Mouse (Mus musculus) G1E (cell line): Measurements from ENCODE around the gene Nav1. TPM values are rescaled to one million over a fixed set of nuclear protein-coding genes. Genes with fewer than 3 reads are reported as not detected.

Experiments
- ATAC-seq: 2 replicates; pipeline ENCODE4 v1.8.0; 2016; ENCODE audit warnings: mild to moderate bottlenecking; ENCODE audit not compliant: insufficient number of reproducible peaks, poor library complexity, low FRiP score, severe bottlenecking; ENCODE audit errors: extremely low read depth
- DNase-seq: peaks from one replicate; pipeline ENCODE4 v3.0.0; 2012; ENCODE audit warnings: low spot score
- H3K27me3 ChIP-seq: 2 replicates; pipeline ENCODE4 v1.6.1; 2012; ENCODE audit warnings: mild to moderate bottlenecking, low read length, inconsistent platforms; ENCODE audit not compliant: insufficient read depth
- H3K36me3 ChIP-seq: replicated peaks from 2 replicates; pipeline ENCODE3; 2012; ENCODE audit warnings: mild to moderate bottlenecking, inconsistent platforms
- H3K4me1 ChIP-seq: 2 replicates; pipeline ENCODE4 v1.6.1; 2012; ENCODE audit warnings: low read depth, low read length, inconsistent platforms, mixed read lengths; ENCODE audit not compliant: insufficient read depth
- H3K4me3 ChIP-seq: 2 replicates; pipeline ENCODE4 v1.5.1; 2012; ENCODE audit warnings: low read depth, mild to moderate bottlenecking, inconsistent platforms, low read length, moderate library complexity, mixed read lengths
- H3K9me3 ChIP-seq: replicated peaks from 2 replicates; pipeline ENCODE4 v1.6.1; 2012; ENCODE audit warnings: inconsistent platforms
- CTCF ChIP-seq: IDR thresholded peaks from 2 replicates; pipeline ENCODE4 v1.5.1; 2012; ENCODE audit warnings: low read depth, low read length, inconsistent platforms, mixed read lengths
- GATA1 ChIP-seq: IDR thresholded peaks from 2 replicates; pipeline ENCODE4 v1.6.1; 2012; ENCODE audit warnings: borderline replicate concordance, low read length, inconsistent platforms, mixed read lengths
- GATA2 ChIP-seq: IDR thresholded peaks from 2 replicates; pipeline ENCODE4 v1.6.1; 2012; ENCODE audit warnings: low read depth, low read length, inconsistent platforms, borderline replicate concordance
- POLR2AphosphoS5 ChIP-seq: IDR thresholded peaks from 2 replicates; pipeline ENCODE4 v1.6.1; 2012; ENCODE audit warnings: low read depth, low read length, inconsistent platforms; ENCODE audit not compliant: insufficient replicate concordance
- TAL1 ChIP-seq: conservative IDR thresholded peaks from 2 replicates; pipeline ENCODE4 v1.6.1; 2012; ENCODE audit warnings: low read depth, low read length, inconsistent platforms, mixed read lengths
- polyA plus RNA-seq: library from polyadenylated mRNA; stranded (reverse); fragments of >175 nt; gene quantifications from 2 replicates; pipeline ENCODE4 v1.2.3, GENCODE M21; 2012
- total RNA-seq, 2 experiments: library from RNA; stranded (forward) in 1 of 2; stranded (reverse) in 1 of 2; fragments of 200-1000 nt in 1 of 2; fragments of >200 nt in 1 of 2; fragmentation: Nextera tagmentation in 1 of 2; gene quantifications; 2 replicates each; pipeline ENCODE4 v1.2.3; 2014 to 2017

Gene Nav1
- total and polyA plus RNA-seq, 3 experiments = 0.22 TPM; not detected in 2

DNA sequence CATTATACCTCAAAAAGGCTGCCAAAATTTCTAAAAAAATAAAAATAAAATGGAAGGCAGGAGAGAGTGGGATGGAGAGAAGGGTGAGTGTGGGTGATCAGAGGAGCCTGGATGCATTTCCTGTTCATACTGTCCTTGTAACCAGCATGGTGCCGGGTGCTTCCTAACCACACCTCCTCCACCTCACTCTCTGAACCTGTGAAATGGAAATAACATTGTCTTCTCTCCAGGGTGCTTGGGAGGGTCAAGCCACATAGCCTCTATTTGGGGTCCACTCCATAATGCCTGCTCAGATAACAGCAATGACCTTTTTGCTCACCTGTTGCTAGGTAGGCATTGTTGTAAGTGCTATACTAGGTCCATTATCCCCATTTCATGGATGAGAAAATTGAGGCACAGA is 32.0 kb upstream of the Nav1 start:
- Histone ChIP-seq H3K36me3 (no peaks in the 10 kb centered on the region), H3K4me3 (no peak overlapping the region), H3K27me3 (no peaks in the 10 kb centered on the region), H3K4me1 (no peaks in the 10 kb centered on the region), H3K9me3 (no peaks in the 10 kb centered on the region)
- no peak for ATAC-seq
- TF ChIP-seq GATA1 (no peak), TAL1 (no peak), POLR2AphosphoS5 (no peak), CTCF (no peak), GATA2 (no peak)
- no peak for DNase-seq

DNA sequence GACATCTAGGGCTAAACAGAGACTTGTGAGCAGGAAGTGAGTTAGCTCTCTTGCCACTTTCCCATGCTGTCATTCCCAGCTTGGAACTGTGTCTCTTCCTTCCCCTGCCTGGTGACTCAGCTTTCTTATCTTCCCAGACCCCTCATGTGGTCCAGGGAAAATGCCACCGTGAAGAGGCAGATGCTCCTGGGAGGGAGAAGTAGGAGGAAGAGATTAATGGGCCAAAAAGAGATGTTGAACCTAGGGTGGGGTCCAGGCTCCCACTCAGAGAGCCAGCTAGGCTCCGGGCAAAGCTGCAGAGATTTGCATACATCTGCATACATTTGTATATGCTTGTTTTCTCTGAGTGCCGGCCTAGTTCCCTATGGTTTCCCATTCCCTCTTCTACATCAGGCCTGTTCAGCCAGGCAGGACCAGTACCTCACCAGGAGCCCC is 30.5 kb upstream of the Nav1 start:
- Histone ChIP-seq H3K27me3 (no peaks in the 10 kb centered on the region), H3K9me3 (no peaks in the 10 kb centered on the region), H3K36me3 (no peaks in the 10 kb centered on the region), H3K4me3 (no peak overlapping the region), H3K4me1 (no peaks in the 10 kb centered on the region)
- DNase-seq (no peak), ATAC-seq (no peak)
- TF ChIP-seq GATA1 = no peak
- no peak for TF ChIP-seq CTCF
- TF ChIP-seq TAL1 = no peak
- no peak for TF ChIP-seq POLR2AphosphoS5
- no peak for TF ChIP-seq GATA2

DNA sequence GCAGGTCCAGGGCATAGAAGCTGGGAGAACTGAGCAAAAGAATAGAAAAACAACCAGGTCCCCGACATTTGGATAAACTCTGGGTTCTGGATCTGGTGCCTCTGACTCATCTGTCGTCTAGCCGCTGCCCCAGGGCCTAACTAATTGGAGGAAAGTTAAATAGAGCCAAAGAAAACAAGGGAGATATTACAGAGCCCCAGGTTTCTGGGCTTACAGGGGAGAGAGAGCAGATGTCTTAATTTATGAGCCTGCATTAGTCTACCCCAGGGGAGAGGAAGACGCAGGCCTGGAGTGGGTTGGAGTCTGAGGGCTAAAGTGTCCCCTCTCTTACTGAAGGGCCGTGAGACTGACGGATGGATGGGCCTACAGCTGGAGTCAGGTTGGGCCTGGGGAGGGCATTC is 29.0 kb upstream of the Nav1 start:
- DNase-seq (no peak), ATAC-seq (no peak)
- no peaks in the 10 kb centered on the region for H3K4me1 ChIP-seq

DNA sequence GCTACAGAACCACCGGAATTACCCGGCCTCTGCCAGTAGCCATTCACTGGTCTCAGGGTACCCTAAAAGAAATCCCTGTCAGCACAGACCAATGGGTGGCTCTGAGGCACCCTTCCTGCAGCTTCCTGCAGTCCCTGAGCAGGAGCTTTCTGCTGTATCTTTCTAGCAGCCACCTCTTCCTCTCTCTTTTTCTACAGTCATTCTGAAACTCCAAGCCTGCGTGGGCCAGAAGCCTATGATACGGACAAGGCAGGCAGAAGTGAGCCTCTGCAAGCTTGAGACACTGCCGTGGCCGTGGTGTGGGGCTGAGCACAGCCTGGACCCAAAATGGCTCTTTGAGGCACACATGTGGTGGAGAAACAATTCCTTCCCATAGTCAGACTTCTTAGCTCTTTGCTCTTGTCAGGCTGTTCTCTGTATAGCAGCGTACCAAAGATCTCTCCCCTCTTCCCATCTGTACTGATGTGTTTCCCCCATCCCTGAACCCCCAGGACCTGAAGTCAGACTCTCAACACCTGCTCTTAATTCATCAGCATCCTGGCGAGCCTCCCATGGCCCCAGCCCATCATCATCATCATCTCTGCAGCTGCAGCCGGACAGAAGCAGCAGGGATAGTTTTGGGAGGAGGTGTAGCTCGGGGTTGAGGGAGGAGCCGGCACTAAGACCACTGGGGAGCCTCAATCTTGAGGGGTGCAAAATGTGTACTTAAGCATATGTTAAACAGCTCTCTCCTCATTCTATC is 28.4 kb upstream of the Nav1 start:
- H3K27me3 ChIP-seq = no peaks in the 10 kb centered on the region
- no peak for DNase-seq
- no peak for TF ChIP-seq GATA2
- TF ChIP-seq TAL1 = no peak
- no peak for TF ChIP-seq POLR2AphosphoS5
- no peak for TF ChIP-seq GATA1
- no peak for TF ChIP-seq CTCF
- no peaks in the 10 kb centered on the region for H3K4me1 ChIP-seq
- H3K36me3 ChIP-seq = no peaks in the 10 kb centered on the region
- H3K4me3 ChIP-seq = no peak overlapping the region
- ATAC-seq = no peak
- no peaks in the 10 kb centered on the region for H3K9me3 ChIP-seq

More for the DNA sequence above, 29.0 kb upstream of the Nav1 start:
- Histone ChIP-seq H3K27me3 (no peaks in the 10 kb centered on the region), H3K4me3 (no peak overlapping the region), H3K36me3 (no peaks in the 10 kb centered on the region), H3K9me3 (no peaks in the 10 kb centered on the region)
- TF ChIP-seq GATA1 (no peak), CTCF (no peak), TAL1 (no peak), GATA2 (no peak), POLR2AphosphoS5 (no peak)

DNA sequence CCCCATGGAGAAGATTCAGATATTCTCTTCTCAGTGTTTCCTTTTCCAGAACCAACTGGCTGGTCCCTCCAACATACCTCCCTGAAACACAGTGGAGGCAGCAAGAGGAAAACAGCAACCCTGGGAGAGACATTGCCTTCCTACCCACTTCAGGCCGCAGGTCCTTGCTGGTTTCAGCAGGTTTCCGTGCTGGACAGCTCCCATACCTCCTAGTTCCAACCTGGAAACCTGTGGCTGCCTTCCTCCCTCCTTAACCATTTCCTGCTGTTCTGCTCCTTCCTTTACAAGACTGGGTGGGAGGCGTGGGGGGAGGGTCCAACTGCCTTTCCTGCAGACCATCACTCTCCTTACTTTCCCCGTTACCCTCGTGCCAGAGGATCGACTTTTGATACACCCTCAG is 27.7 kb upstream of the Nav1 start:
- no peaks in the 10 kb centered on the region for H3K9me3 ChIP-seq
- no peaks in the 10 kb centered on the region for H3K27me3 ChIP-seq
- H3K4me1 ChIP-seq = no peaks in the 10 kb centered on the region
- H3K36me3 ChIP-seq = no peaks in the 10 kb centered on the region
- TF ChIP-seq POLR2AphosphoS5 (no peak), TAL1 (no peak), GATA1 (no peak), CTCF (no peak), GATA2 (no peak)
- no peak for ATAC-seq
- no peak for DNase-seq
- H3K4me3 ChIP-seq = no peak overlapping the region

DNA sequence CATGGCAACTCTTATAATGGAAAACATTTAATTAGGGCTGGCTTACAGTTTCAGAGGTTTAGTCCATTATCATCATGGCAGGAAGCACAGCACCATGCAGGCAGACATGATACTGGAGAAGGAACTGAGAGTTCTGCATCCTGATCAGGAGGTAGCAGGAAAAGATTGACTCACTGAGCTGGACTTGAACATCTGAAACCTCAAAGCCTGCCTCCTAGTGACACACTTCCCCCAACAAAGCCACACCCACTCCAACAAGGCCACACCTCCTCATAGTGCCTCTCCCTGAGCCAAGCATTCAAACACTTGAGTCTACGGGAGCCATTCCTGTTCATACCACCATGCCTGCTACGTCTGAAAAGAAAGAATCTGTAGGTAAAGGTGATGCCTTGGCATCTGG is 26.8 kb upstream of the Nav1 start:
- Histone ChIP-seq H3K4me1 (no peaks in the 10 kb centered on the region), H3K4me3 (no peak overlapping the region), H3K9me3 (no peaks in the 10 kb centered on the region), H3K36me3 (no peaks in the 10 kb centered on the region), H3K27me3 (no peaks in the 10 kb centered on the region)
- TF ChIP-seq POLR2AphosphoS5 (no peak), GATA1 (no peak), TAL1 (no peak), GATA2 (no peak), CTCF (no peak)
- no peak for ATAC-seq
- DNase-seq = no peak
